Mouse (Mus musculus): ENCODE measurements at regions not wholly inside any gene's neighbourhood (a gene's known extent, or its start where the extent isn't known, plus 50 kb on each side); places are given as distances from the start of the nearest gene placed in this dataset.

GRCm38 (mm10) chr15:48976176-48976575 lies 4908.5 kb upstream of the Gm7489 start:
- Histone ChIP-seq H3K27ac (ENCODE audit: insufficient read depth, low read depth, low read length, poor library complexity, severe bottlenecking) (no peak overlapping the region), H3K9me3 (ENCODE audit: control insufficient read depth, insufficient read depth, low read depth, low read length) (no peaks in the 10 kb centered on the region), H3K4me3 (ENCODE audit: insufficient read depth in 1 of 2, low read depth in 1 of 2, low read length in 2 of 2, poor library complexity in 1 of 2, severe bottlenecking in 1 of 2) (no peak overlapping the region), H3K4me1 (ENCODE audit: control insufficient read depth in 2 of 2, insufficient read depth in 2 of 2, low read length in 2 of 2, poor library complexity in 1 of 2) (no peaks in the 10 kb centered on the region), H3K9ac (ENCODE audit: insufficient read depth, low read depth, low read length, poor library complexity, severe bottlenecking) (no peak overlapping the region), H3K36me3 (ENCODE audit: control insufficient read depth, insufficient read depth, low read length, poor library complexity, severe bottlenecking) (no peaks in the 10 kb centered on the region)
- in situ Hi-C loops (cut with MboI; ENCODE audit: low sequenced_read_pairs in 2 of 2, unreplicated experiment in 2 of 2), result no loop called here
- TF ChIP-seq ZNF384 (IDR thresholded peaks at IDR 0.05; ENCODE audit: low read depth, low read length), result no peak
- TF ChIP-seq ZC3H11A (IDR thresholded peaks at IDR 0.05; ENCODE audit: borderline replicate concordance, low read depth, low read length), result no peak
- TF ChIP-seq MAFK (IDR thresholded peaks at IDR 0.05; ENCODE audit: insufficient read depth, low read depth, low read length), result no peak
- TF ChIP-seq HCFC1 (IDR thresholded peaks at IDR 0.05; ENCODE audit: borderline replicate concordance, insufficient read depth, low read length), result no peak
- TF ChIP-seq CHD2 (IDR thresholded peaks at IDR 0.05; ENCODE audit: low read depth, low read length), result no peak
- no peak for DNase-seq (ENCODE audit: low read depth, low spot score)

GRCm38 (mm10) chr15:48976583-48976982 lies 4908.1 kb upstream of the Gm7489 start:
- no peaks in the 10 kb centered on the region for H3K9me3 ChIP-seq (ENCODE audit: control insufficient read depth, insufficient read depth, low read depth, low read length)
- no peak overlapping the region for H3K27ac ChIP-seq (ENCODE audit: insufficient read depth, low read depth, low read length, poor library complexity, severe bottlenecking)
- H3K36me3 ChIP-seq (ENCODE audit: control insufficient read depth, insufficient read depth, low read length, poor library complexity, severe bottlenecking), result no peaks in the 10 kb centered on the region
- no peak overlapping the region for H3K9ac ChIP-seq (ENCODE audit: insufficient read depth, low read depth, low read length, poor library complexity, severe bottlenecking)
- DNase-seq (ENCODE audit: low read depth, low spot score), result no peak
- H3K4me3 ChIP-seq (ENCODE audit: insufficient read depth in 1 of 2, low read depth in 1 of 2, low read length in 2 of 2, poor library complexity in 1 of 2, severe bottlenecking in 1 of 2), result no peak overlapping the region
- no peaks in the 10 kb centered on the region for H3K4me1 ChIP-seq (ENCODE audit: control insufficient read depth in 2 of 2, insufficient read depth in 2 of 2, low read length in 2 of 2, poor library complexity in 1 of 2)
- in situ Hi-C loops (cut with MboI; ENCODE audit: low sequenced_read_pairs in 2 of 2, unreplicated experiment in 2 of 2), result no loop called here
- no peak for TF ChIP-seq ZC3H11A (IDR thresholded peaks at IDR 0.05; ENCODE audit: borderline replicate concordance, low read depth, low read length)
- no peak for TF ChIP-seq HCFC1 (IDR thresholded peaks at IDR 0.05; ENCODE audit: borderline replicate concordance, insufficient read depth, low read length)

All from ES-E14 (cell line).